Mouse (Mus musculus) liver, adult 2 months (tissue): ENCODE measurements around the gene Utf1.

Source experiments
- CTCF ChIP-seq: fragments of 200-500 bp; IDR thresholded peaks from 2 replicates; pipeline ENCODE4 v1.5.1; 2011; ENCODE audit warnings: low read depth, low read length, control low read depth
- POLR2A ChIP-seq: fragments of 200-500 bp; IDR thresholded peaks from 2 replicates; pipeline ENCODE4 v1.6.1; 2011; ENCODE audit warnings: low read length, control low read depth; ENCODE audit not compliant: insufficient read depth; ENCODE audit errors: extremely low read depth

- TF ChIP-seq CTCF = no peak
- TF ChIP-seq POLR2A = no peak
Observed at GRCm38 (mm10) chr7:139993532-139993931, 49.9 kb downstream of the Utf1 start.
